Mouse (Mus musculus): ENCODE results near the gene Apol7e. TPM values are rescaled to one million over a fixed set of nuclear protein-coding genes. Genes with fewer than 3 reads are reported as not detected.

The Apol7e gene
- polyA plus RNA-seq, 1 experiment from 2014 or later: 0.22 TPM

- H3K4me1 ChIP-seq: no peaks in the 10 kb centered on the region
- H3K4me2 ChIP-seq: no peak overlapping the region
- H3K4me3 ChIP-seq: no peak overlapping the region
- H3K9me3 ChIP-seq: no peaks in the 10 kb centered on the region
- ATAC-seq (ENCODE audit: borderline replicate concordance, extremely low read depth, low FRiP score, low TSS enrichment): no peak
- H3K27me3 ChIP-seq: no peaks in the 10 kb centered on the region
- no peak overlapping the region for H3K27ac ChIP-seq
- H3K9ac ChIP-seq: no peak overlapping the region
- H3K36me3 ChIP-seq: no peaks in the 10 kb centered on the region
Measured at GRCm38 (mm10) chr15:77745081-77745480, 46.4 kb downstream of the Apol7e start.

- H3K9me3 ChIP-seq: no peaks in the 10 kb centered on the region
- no peak overlapping the region for H3K4me2 ChIP-seq
- no peak for ATAC-seq (ENCODE audit: borderline replicate concordance, extremely low read depth, low FRiP score, low TSS enrichment)
- H3K27me3 ChIP-seq: no peaks in the 10 kb centered on the region
- WGBS: 84% methylated on average over 1 of the region's 1 CpGs
- H3K4me3 ChIP-seq: no peak overlapping the region
- no peaks in the 10 kb centered on the region for H3K36me3 ChIP-seq
- H3K27ac ChIP-seq: no peak overlapping the region
- no peaks in the 10 kb centered on the region for H3K4me1 ChIP-seq
- no peak overlapping the region for H3K9ac ChIP-seq
Measured at GRCm38 (mm10) chr15:77746326-77746725, 47.7 kb downstream of the Apol7e start.

- 48% methylated on average over 3 of the region's 3 CpGs for WGBS
- Histone ChIP-seq H3K36me3 (no peaks in the 10 kb centered on the region), H3K4me1 (no peaks in the 10 kb centered on the region), H3K27me3 (no peaks in the 10 kb centered on the region), H3K4me2 (no peak overlapping the region), H3K4me3 (no peak overlapping the region), H3K9ac (no peak overlapping the region), H3K27ac (no peak overlapping the region), H3K9me3 (no peaks in the 10 kb centered on the region)
- no peak for ATAC-seq (ENCODE audit: borderline replicate concordance, extremely low read depth, low FRiP score, low TSS enrichment)
Measured at GRCm38 (mm10) chr15:77748414-77748813, 49.8 kb downstream of the Apol7e start.

- WGBS: 85% methylated on average over 10 of the region's 10 CpGs
Measured at GRCm38 (mm10) chr15:77749717-77750116, 51.1 kb downstream of the Apol7e start.

GRCm38 (mm10) chr15:77750461-77750860 is 51.8 kb downstream of the Apol7e start:
- WGBS: 36% methylated on average over 1 of the region's 1 CpGs
- Histone ChIP-seq H3K4me3 (no peak overlapping the region), H3K9ac (no peak overlapping the region), H3K4me1 (no peaks in the 10 kb centered on the region), H3K36me3 (no peaks in the 10 kb centered on the region), H3K27ac (no peak overlapping the region), H3K9me3 (no peaks in the 10 kb centered on the region), H3K27me3 (no peaks in the 10 kb centered on the region), H3K4me2 (no peak overlapping the region)
- ATAC-seq (ENCODE audit: borderline replicate concordance, extremely low read depth, low FRiP score, low TSS enrichment): no peak

More at GRCm38 (mm10) chr15:77749717-77750116, 51.1 kb downstream of the Apol7e start:
- no peak overlapping the region for H3K9ac ChIP-seq
- no peaks in the 10 kb centered on the region for H3K9me3 ChIP-seq
- no peak for ATAC-seq (ENCODE audit: borderline replicate concordance, extremely low read depth, low FRiP score, low TSS enrichment)
- H3K4me1 ChIP-seq: no peaks in the 10 kb centered on the region
- H3K36me3 ChIP-seq: no peaks in the 10 kb centered on the region
- H3K4me3 ChIP-seq: no peak overlapping the region
- no peak overlapping the region for H3K4me2 ChIP-seq
- no peak overlapping the region for H3K27ac ChIP-seq
- H3K27me3 ChIP-seq: no peaks in the 10 kb centered on the region

- no peaks in the 10 kb centered on the region for H3K9me3 ChIP-seq
- WGBS: 43% methylated on average over 11 of the region's 11 CpGs
- no peak overlapping the region for H3K4me2 ChIP-seq
- H3K4me3 ChIP-seq: no peak overlapping the region
- no peak overlapping the region for H3K27ac ChIP-seq
- ATAC-seq (ENCODE audit: borderline replicate concordance, extremely low read depth, low FRiP score, low TSS enrichment): no peak
- H3K27me3 ChIP-seq: no peaks in the 10 kb centered on the region
- no peaks in the 10 kb centered on the region for H3K36me3 ChIP-seq
- no peak overlapping the region for H3K9ac ChIP-seq
- no peaks in the 10 kb centered on the region for H3K4me1 ChIP-seq
Measured at GRCm38 (mm10) chr15:77752443-77752842, 53.8 kb downstream of the Apol7e start.

- no peaks in the 10 kb centered on the region for H3K4me1 ChIP-seq
- H3K9ac ChIP-seq: no peak overlapping the region
- peaks cover 8% of the 10 kb centered on the region for H3K36me3 ChIP-seq
- H3K27ac ChIP-seq: no peak overlapping the region
- no peaks in the 10 kb centered on the region for H3K9me3 ChIP-seq
- WGBS: no CpG with 5 or more reads among the region's 2 CpGs
- peak; percentile 68 for ATAC-seq (ENCODE audit: borderline replicate concordance, extremely low read depth, low FRiP score, low TSS enrichment)
- H3K27me3 ChIP-seq: no peaks in the 10 kb centered on the region
- no peak overlapping the region for H3K4me3 ChIP-seq
- H3K4me2 ChIP-seq: no peak overlapping the region
Measured at GRCm38 (mm10) chr15:77755132-77755531, 56.5 kb downstream of the Apol7e start.

- Histone ChIP-seq H3K4me2 (no peak overlapping the region), H3K9ac (no peak overlapping the region), H3K4me3 (no peak overlapping the region), H3K27me3 (no peaks in the 10 kb centered on the region), H3K4me1 (no peaks in the 10 kb centered on the region), H3K36me3 (peaks cover 18% of the 10 kb centered on the region), H3K27ac (no peak overlapping the region), H3K9me3 (no peaks in the 10 kb centered on the region)
- ATAC-seq (ENCODE audit: borderline replicate concordance, extremely low read depth, low FRiP score, low TSS enrichment): no peak
- 66% methylated on average over 2 of the region's 2 CpGs for WGBS
Measured at GRCm38 (mm10) chr15:77756081-77756480, 57.4 kb downstream of the Apol7e start.

- Histone ChIP-seq H3K27me3 (no peaks in the 10 kb centered on the region), H3K4me1 (no peaks in the 10 kb centered on the region), H3K9ac (no peak within 1 kb of the TSS), H3K36me3 (peaks cover 25% of the 10 kb centered on the region), H3K4me2 (no peak within 1 kb of the TSS), H3K9me3 (no peaks in the 10 kb centered on the region), H3K27ac (no peak within 1 kb of the TSS), H3K4me3 (no peak within 1 kb of the TSS)
- no peak for ATAC-seq (ENCODE audit: borderline replicate concordance, extremely low read depth, low FRiP score, low TSS enrichment)
- 2% methylated on average over 9 of the region's 9 CpGs for WGBS
Measured at GRCm38 (mm10) chr15:77756848-77757247, 58.2 kb downstream of the Apol7e start, which contains the start of gene Apol8. Gene Apol8 (minus strand): TSS chr15:77757003.

GRCm38 (mm10) chr15:77757586-77758226 is 59.0 kb downstream of the Apol7e start:
- H3K9ac ChIP-seq: no peak overlapping the region
- WGBS: 80% methylated on average over 4 of the region's 4 CpGs
- peaks cover 34% of the 10 kb centered on the region for H3K36me3 ChIP-seq
- no peak overlapping the region for H3K4me3 ChIP-seq
- H3K9me3 ChIP-seq: no peaks in the 10 kb centered on the region
- H3K27ac ChIP-seq: no peak overlapping the region
- no peak overlapping the region for H3K4me2 ChIP-seq
- ATAC-seq (ENCODE audit: borderline replicate concordance, extremely low read depth, low FRiP score, low TSS enrichment): no peak
- no peaks in the 10 kb centered on the region for H3K27me3 ChIP-seq
- H3K4me1 ChIP-seq: no peaks in the 10 kb centered on the region

GRCm38 (mm10) chr15:77760037-77760436 is 61.4 kb downstream of the Apol7e start:
- no peak overlapping the region for H3K9ac ChIP-seq
- H3K9me3 ChIP-seq: no peaks in the 10 kb centered on the region
- ATAC-seq (ENCODE audit: borderline replicate concordance, extremely low read depth, low FRiP score, low TSS enrichment): no peak
- H3K4me1 ChIP-seq: 0 out of 2 replicates have a peak, but pooled peaks cover 5% of the 10 kb centered on the region
- no peaks in the 10 kb centered on the region for H3K27me3 ChIP-seq
- WGBS: 96% methylated on average over 16 of the region's 16 CpGs
- H3K4me3 ChIP-seq: no peak overlapping the region
- H3K27ac ChIP-seq: no peak overlapping the region
- no peak overlapping the region for H3K4me2 ChIP-seq
- H3K36me3 ChIP-seq: peaks cover 57% of the 10 kb centered on the region

- Histone ChIP-seq H3K9ac (no peak overlapping the region), H3K4me2 (no peak overlapping the region), H3K4me1 (0 out of 2 replicates have a peak, but pooled peaks cover 5% of the 10 kb centered on the region), H3K27ac (no peak overlapping the region), H3K27me3 (no peaks in the 10 kb centered on the region), H3K36me3 (peaks cover 68% of the 10 kb centered on the region), H3K9me3 (no peaks in the 10 kb centered on the region), H3K4me3 (no peak overlapping the region)
- 93% methylated on average over 7 of the region's 7 CpGs for WGBS
- ATAC-seq (ENCODE audit: borderline replicate concordance, extremely low read depth, low FRiP score, low TSS enrichment): no peak
Measured at GRCm38 (mm10) chr15:77761083-77761482, 62.4 kb downstream of the Apol7e start.
